Mouse (Mus musculus) v-Abl transformed pro-B cells (cell line): ENCODE data around the gene B230104I21Rik.

ENCODE experiments used
- in situ Hi-C, 2 experiments: fragments of 400-800 bp; cut with MboI; formaldehyde crosslinking; loops; one replicate each; pipeline ENCODE4 v1.15.1; 2025; ENCODE audit not compliant: unreplicated experiment in 2 of 2

B230104I21Rik gene

DNA sequence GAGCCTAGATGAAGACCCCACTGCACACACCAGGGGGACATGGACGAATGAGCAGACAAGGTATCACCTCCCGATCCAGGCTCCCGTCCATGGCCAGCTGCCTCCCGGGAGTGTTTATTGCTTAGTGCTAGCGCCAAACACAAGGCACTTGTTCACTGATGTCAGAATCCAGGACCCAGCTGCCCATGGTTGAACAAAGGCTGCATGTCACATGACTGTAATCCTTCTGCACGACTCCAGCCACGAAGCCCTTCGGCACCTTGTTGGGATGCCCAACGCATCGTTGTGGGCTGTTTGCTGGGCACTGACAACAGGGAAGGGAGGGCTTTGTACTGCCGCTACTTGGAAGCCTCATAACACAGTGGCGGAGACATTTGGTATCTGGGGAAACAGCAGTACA lies at the start of gene B230104I21Rik:
B230104I21Rik (plus strand) TSS at position 367 of the 400 bp plus-strand sequence.
- in situ Hi-C loops: no loop called here

- in situ Hi-C loops: no loop called here
Observed at GRCm38 (mm10) chr4:154293735-154294201, 42.2 kb upstream of the B230104I21Rik start.

DNA sequence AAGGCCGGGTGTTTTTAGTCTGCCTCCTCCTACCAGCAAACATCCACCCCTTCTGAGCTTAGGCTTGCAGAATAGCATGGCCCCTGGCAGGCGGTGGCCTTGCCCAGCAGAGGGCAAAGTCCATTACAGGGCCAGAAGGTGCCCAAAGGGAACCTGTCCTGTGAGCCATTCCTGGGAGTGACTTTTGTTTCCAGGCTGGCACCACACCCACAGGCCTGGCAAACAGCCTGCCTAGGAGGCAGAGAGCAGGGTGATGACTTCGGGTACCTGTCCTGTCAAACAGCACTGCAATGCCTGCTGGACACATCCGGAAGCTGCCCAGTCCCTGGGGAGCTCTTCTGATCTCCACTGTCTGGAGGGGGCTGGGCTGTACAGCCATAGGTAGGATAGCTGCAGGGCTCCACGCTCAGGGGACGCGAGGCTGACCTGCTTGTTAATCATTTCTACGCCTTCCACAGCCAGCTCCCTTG lies 41.6 kb upstream of the B230104I21Rik start:
- in situ Hi-C loops: no loop called here

DNA sequence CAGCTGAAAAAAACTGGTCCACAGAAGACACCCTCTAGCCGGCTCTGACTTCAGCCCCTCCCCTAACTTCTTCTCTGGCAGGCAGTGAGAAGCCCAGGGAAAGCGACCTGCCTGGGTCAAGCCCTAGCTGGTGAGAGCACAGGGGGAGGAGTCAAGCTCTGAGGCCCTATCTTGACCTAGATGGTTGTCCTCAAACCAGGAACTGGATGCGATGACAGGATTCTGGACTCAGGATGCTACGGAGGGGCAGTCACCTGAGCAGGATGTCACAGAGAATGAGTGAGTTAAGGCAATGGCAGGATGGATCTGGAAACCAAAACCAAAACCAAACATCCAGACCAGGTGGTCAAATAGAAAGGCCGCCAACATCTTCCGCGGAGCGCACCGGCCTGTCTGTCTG lies 38.2 kb upstream of the B230104I21Rik start:
- in situ Hi-C loops: no loop called here

DNA sequence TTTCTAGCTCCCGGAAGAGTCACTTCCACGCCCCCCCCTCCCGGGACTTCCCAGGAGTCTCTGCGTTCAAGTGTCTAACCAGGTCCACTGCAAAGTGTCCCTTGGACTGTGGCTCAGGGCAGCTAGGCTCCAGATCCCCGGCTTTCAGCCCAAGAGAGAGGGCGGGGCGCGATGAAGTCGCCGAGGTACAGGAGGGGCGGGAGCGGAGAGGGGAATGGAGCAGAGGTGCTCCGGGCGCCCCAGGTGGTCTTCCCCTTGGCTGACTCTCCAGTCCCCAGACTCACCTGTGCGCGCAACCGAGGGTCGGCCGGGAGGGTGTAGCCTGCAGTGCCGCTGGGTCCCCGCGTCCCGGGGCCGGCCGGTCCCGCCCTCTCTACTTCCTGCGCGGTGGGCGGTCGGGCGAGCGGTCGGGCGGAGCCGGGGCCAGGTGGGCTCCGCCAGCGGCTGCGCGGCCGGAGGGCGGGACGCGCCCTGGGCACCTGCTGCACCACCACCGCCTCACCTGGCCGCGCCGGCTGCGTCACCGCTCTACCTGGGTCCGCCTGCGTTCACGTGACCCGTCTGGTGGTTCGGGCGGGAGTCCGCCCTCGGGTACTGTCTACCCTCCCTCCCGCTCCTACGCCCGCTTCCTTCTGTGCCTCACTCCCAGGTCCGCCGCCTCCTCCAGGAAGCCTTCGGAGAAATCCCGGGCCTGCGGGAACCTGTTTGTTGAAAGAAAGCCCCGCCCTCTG lies 36.2 kb upstream of the B230104I21Rik start:
- in situ Hi-C loops: no loop called here

GRCm38 (mm10) chr4:154301466-154301881 lies 34.5 kb upstream of the B230104I21Rik start, which contains the start of gene Arhgef16:
Arhgef16 (minus strand) TSS chr4:154301676.
- in situ Hi-C loops: no loop called here

DNA sequence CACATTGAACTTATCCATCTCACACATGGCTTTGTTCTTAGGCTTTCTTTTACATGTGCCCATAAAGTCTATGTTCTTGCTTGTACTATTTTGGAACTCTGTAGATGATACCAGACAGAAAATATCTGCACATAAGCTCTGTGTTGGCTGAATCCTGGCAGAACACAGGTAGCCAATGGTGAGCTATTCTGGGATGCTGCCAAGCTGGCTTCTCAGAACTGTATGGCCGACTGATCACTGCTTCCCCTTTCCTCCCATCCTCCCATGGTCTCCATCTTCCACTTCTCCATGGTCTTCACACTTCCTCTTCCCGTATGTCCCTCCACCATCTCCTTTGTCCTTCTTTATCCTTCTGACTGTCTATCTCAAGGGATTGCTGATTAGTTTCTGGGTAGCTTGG lies 26.8 kb upstream of the B230104I21Rik start:
- in situ Hi-C loops: no loop called here

GRCm38 (mm10) chr4:154310576-154311262 lies 25.2 kb upstream of the B230104I21Rik start:
- in situ Hi-C loops: no loop called here

GRCm38 (mm10) chr4:154312143-154312812 lies 23.6 kb upstream of the B230104I21Rik start:
- in situ Hi-C loops: no loop called here

GRCm38 (mm10) chr4:154312935-154313621 lies 22.8 kb upstream of the B230104I21Rik start:
- in situ Hi-C loops: no loop called here

DNA sequence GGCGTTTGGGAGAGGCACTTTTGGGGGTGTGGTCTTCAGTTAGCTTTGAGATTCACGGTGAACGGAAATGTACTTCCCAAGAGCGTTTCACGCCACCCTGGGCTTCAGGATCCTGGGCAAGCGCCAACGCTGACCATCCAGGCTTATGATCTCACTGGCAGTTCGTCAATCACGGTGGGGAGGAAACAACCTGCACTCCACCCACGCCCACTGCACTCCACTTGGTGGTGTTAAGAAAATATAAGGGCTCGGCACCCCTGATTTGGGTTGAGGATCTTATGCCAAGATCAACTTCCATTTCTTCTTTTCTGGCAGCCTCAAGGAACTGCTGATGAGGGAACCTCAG lies 22.3 kb upstream of the B230104I21Rik start:
- in situ Hi-C loops: no loop called here

GRCm38 (mm10) chr4:154325410-154325809 lies 10.5 kb upstream of the B230104I21Rik start:
- in situ Hi-C loops: no loop called here

GRCm38 (mm10) chr4:154328431-154328830 lies 7.5 kb upstream of the B230104I21Rik start:
- in situ Hi-C loops: no loop called here

DNA sequence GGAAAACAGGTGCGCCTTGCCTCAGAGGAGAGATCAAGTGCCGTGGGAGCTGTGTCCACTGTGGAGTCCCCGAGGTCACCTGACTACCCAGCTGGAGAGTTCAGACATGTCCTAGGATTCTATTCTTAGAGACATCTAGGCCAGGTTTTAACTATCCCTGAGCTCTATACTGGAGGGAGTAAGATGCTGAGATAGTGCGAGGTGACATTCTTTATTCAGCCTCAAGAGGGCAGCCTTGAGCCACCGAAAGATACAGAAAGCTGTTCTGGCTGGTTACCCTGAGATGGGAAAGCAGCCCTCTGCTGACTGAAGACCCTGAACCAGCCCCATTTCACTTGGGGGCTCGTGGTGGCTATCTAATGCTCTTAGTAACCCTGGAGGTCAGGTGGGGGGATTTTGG lies 7.1 kb upstream of the B230104I21Rik start:
- in situ Hi-C loops: no loop called here

DNA sequence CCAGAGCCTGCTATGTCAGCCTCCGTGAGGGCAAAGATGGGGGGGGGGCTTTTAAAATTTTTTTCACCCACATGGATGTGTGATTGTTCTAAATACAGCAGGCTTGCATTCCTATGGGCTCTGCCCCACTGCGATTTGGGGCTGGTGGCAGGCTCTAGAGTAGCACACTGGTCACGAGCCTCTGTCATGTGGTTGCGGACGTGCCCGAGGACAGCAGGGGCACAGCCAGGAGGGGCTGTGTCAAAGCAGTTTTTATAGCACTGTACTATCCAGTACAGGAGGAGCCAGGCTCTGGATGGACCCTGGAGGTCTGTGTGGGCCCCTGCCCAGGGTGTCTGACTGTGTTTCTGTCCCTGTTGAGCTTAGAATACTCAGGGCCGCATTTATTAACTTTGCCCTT lies 5.9 kb upstream of the B230104I21Rik start:
- in situ Hi-C loops: no loop called here

DNA sequence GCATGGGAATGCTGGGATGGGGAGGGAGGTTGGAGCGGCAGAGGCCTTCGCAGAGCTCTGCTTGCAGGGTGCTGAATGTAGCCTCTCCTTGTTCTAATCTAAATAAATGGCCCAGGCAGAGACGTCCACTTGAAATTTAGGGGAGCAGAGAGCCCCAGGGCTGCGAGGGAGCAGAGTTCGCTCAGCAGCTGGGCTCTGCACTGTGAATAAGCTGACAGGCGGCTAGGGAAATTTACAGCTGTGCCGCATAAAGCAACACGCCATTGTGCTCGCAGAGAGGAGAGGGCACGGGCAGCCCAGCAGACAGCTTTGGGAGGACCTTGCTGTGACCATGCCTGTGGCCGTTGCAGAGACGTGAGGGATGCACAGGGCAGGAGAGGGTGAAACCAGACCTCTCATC lies 4.7 kb upstream of the B230104I21Rik start:
- in situ Hi-C loops: no loop called here

DNA sequence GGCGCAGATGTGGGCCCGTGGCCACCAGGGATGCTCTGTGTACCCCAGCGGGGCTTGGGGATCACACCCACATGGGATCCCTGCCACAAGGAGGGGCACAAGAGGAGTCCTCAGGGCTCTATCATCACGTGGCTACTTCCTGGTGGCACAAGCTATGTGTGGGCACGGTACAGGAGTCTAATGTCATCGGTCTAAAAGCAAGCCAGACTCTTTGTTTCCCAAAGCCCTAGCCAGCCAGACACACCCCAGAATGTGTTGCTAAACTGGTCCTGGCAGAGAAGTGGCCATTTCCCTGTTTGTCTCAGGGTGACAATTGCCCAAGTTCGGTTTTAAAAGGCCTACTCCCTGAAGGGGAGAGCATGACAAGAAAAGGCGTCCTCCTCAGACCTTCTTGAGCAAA lies 2.6 kb upstream of the B230104I21Rik start:
- in situ Hi-C loops: no loop called here

GRCm38 (mm10) chr4:154334699-154335402 lies 1.1 kb upstream of the B230104I21Rik start:
- in situ Hi-C loops: no loop called here

DNA sequence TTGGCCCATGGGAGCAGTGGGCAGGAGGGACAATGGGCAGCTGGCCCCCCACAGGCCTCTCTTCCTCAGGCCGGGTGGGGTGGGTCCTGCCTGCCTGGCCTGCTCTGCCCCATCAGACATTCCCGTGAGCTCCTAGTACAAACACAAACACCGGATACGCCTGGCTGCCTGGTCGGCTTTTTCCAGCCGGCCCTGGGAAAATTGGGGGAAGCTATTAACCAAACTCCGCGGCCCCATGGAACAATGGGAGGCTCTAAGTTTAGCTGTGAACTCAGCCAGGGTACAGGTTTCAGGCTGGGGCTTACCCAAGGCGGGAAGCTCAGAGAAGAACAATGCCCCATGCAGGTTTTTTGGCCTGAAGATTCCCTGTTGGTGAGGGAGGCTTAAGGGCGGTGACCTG lies 723 bp downstream of the B230104I21Rik start:
- in situ Hi-C loops: no loop called here
